Mouse (Mus musculus) spleen, adult 2 months (tissue): ENCODE results near the gene Bsn. TPM values are rescaled to one million over a fixed set of nuclear protein-coding genes. Genes with fewer than 3 reads are reported as not detected.
A peak's percentile ranks its signal among the peaks of the same experiment; 100 is the strongest.

Source experiments
- DNase-seq, 2 experiments: peaks; one replicate each; pipeline versions ENCODE4 v3.0.0 to v3.0.0-alpha.2; 2012 to 2021; ENCODE audit warnings: low spot score in 2 of 2, low read depth in 1 of 2
- H3K27ac ChIP-seq: fragments of 200-500 bp; 2 replicates; pipeline ENCODE4 v1.5.1; 2012; ENCODE audit warnings: low read length, inconsistent platforms; ENCODE audit not compliant: insufficient read depth
- H3K27me3 ChIP-seq: fragments of 200-500 bp; 2 replicates; pipeline ENCODE4 v1.6.1; 2012; ENCODE audit warnings: mild to moderate bottlenecking, moderate library complexity, low read length, inconsistent platforms; ENCODE audit not compliant: control insufficient read depth, insufficient read depth
- H3K36me3 ChIP-seq: fragments of 200-500 bp; 2 replicates; pipeline ENCODE4 v1.6.1; 2012; ENCODE audit warnings: mild to moderate bottlenecking, low read length, inconsistent platforms; ENCODE audit not compliant: control insufficient read depth, insufficient read depth
- H3K4me1 ChIP-seq: fragments of 200-500 bp; 2 replicates; pipeline ENCODE4 v1.6.1; 2011; ENCODE audit warnings: inconsistent platforms; ENCODE audit not compliant: control insufficient read depth, insufficient read depth, insufficient read length
- H3K4me3 ChIP-seq: fragments of 200-500 bp; 2 replicates; pipeline ENCODE4 v1.5.1; 2011; ENCODE audit warnings: mild to moderate bottlenecking, inconsistent platforms; ENCODE audit not compliant: insufficient read depth, insufficient read length; ENCODE audit errors: extremely low read depth
- CTCF ChIP-seq: fragments of 200-500 bp; IDR thresholded peaks from 2 replicates; pipeline ENCODE4 v1.5.1; 2011; ENCODE audit warnings: mild to moderate bottlenecking, inconsistent platforms; ENCODE audit not compliant: insufficient read depth, insufficient read length, insufficient replicate concordance; ENCODE audit errors: extremely low read depth
- POLR2A ChIP-seq: fragments of 200-500 bp; IDR thresholded peaks from 2 replicates; pipeline ENCODE4 v1.6.1; 2011; ENCODE audit warnings: low read depth, low read length, inconsistent platforms
- WGBS: fragments of 180-500 bp; shearing (Covaris S2); methylation state at CpG from one replicate; pipeline ENCODE4 v1.1.7; 2018; 5-methylcytosine and 5-hydroxymethylcytosine counted together
- polyA plus RNA-seq: library from polyadenylated mRNA; depleted of rRNA; stranded (reverse); fragments of >200 nt; gene quantifications from 2 replicates; pipeline ENCODE4 v1.2.3, GENCODE M21; 2012

Bsn gene
- polyA plus RNA-seq, 1 experiment = 0.57 TPM

- Histone ChIP-seq H3K36me3 (peaks cover 51% of the 10 kb centered on the region), H3K4me1 (peaks cover 6% of the 10 kb centered on the region; the same call in 1 of the 2 replicates), H3K27ac (no peak overlapping the region), H3K27me3 (no peaks in the 10 kb centered on the region), H3K4me3 (no peak overlapping the region)
- DNase-seq = no peak
- 96% methylated on average over 22 of the region's 22 CpGs for WGBS
- TF ChIP-seq POLR2A (no peak), CTCF (no peak)
Measured at GRCm38 (mm10) chr9:108054331-108055040, 135.7 kb downstream of the Bsn start.

GRCm38 (mm10) chr9:108053665-108054225 is 136.4 kb downstream of the Bsn start:
- Histone ChIP-seq H3K27ac (no peak overlapping the region), H3K27me3 (no peaks in the 10 kb centered on the region), H3K36me3 (peaks cover 47% of the 10 kb centered on the region), H3K4me1 (peaks cover 7% of the 10 kb centered on the region; the same call in 1 of the 2 replicates), H3K4me3 (no peak overlapping the region)
- no peak for TF ChIP-seq CTCF
- TF ChIP-seq POLR2A = no peak
- no peak for DNase-seq
- WGBS = 93% methylated on average over 15 of the region's 15 CpGs

GRCm38 (mm10) chr9:108052885-108053664 is 137.1 kb downstream of the Bsn start, which contains the start of gene Amigo3:
Amigo3 (plus strand) TSS chr9:108053159.
- TF ChIP-seq CTCF (peak; percentile 90), POLR2A (no peak)
- peaks cover 40% of the 10 kb centered on the region for H3K36me3 ChIP-seq
- peak; percentile 87 to 94 for DNase-seq
- H3K27ac ChIP-seq = no peak within 1 kb of the TSS
- no peaks in the 10 kb centered on the region for H3K27me3 ChIP-seq
- H3K4me3 ChIP-seq = no peak within 1 kb of the TSS
- H3K4me1 ChIP-seq = peaks cover 7% of the 10 kb centered on the region; the same call in 1 of the 2 replicates
- WGBS = 56% methylated on average over 20 of the region's 20 CpGs

GRCm38 (mm10) chr9:108052411-108052810 is 137.8 kb downstream of the Bsn start:
- Histone ChIP-seq H3K36me3 (peaks cover 34% of the 10 kb centered on the region), H3K27ac (no peak overlapping the region), H3K4me1 (peaks cover 7% of the 10 kb centered on the region; the same call in 1 of the 2 replicates), H3K4me3 (no peak overlapping the region), H3K27me3 (no peaks in the 10 kb centered on the region)
- 78% methylated on average over 7 of the region's 7 CpGs for WGBS
- DNase-seq = no peak
- TF ChIP-seq POLR2A (no peak), CTCF (no peak)

GRCm38 (mm10) chr9:108051931-108052220 is 138.3 kb downstream of the Bsn start:
- no peak overlapping the region for H3K27ac ChIP-seq

GRCm38 (mm10) chr9:108051184-108051930 is 138.8 kb downstream of the Bsn start:
- WGBS = 94% methylated on average over 15 of the region's 15 CpGs
- TF ChIP-seq POLR2A (no peak), CTCF (no peak)
- peaks cover 7% of the 10 kb centered on the region; the same call in 1 of the 2 replicates for H3K4me1 ChIP-seq
- H3K36me3 ChIP-seq = peaks cover 27% of the 10 kb centered on the region
- no peak for DNase-seq
- H3K4me3 ChIP-seq = no peak overlapping the region
- H3K27me3 ChIP-seq = no peaks in the 10 kb centered on the region
- no peak overlapping the region for H3K27ac ChIP-seq

More at GRCm38 (mm10) chr9:108051931-108052220, 138.3 kb downstream of the Bsn start:
- Histone ChIP-seq H3K27me3 (no peaks in the 10 kb centered on the region), H3K36me3 (peaks cover 28% of the 10 kb centered on the region), H3K4me1 (peaks cover 7% of the 10 kb centered on the region; the same call in 1 of the 2 replicates), H3K4me3 (no peak overlapping the region)
- 86% methylated on average over 4 of the region's 4 CpGs for WGBS
- no peak for DNase-seq
- TF ChIP-seq POLR2A = no peak
- no peak for TF ChIP-seq CTCF
